Mouse (Mus musculus) CH12.LX (cell line): ENCODE results near the gene Nfic. TPM values are rescaled to one million over a fixed set of nuclear protein-coding genes. Genes with fewer than 3 reads are reported as not detected.
A peak's percentile ranks its signal among the peaks of the same experiment; 100 is the strongest.

ENCODE experiments used
- DNase-seq: peaks from one replicate; pipeline ENCODE4 v3.0.0-alpha.2; 2013; ENCODE audit errors: extremely low read depth
- H3K27ac ChIP-seq: 2 replicates; pipeline ENCODE4 v1.5.1; 2012; ENCODE audit warnings: low read depth, mild to moderate bottlenecking, control low read depth, moderate library complexity; ENCODE audit not compliant: insufficient read depth
- H3K27me3 ChIP-seq: replicated peaks from 2 replicates; pipeline ENCODE3; 2012; ENCODE audit warnings: inconsistent platforms
- H3K36me3 ChIP-seq, 2 experiments: replicated peaks in 1 of 2; 2 replicates each; pipeline versions ENCODE3 to v1.6.1; 2012; ENCODE audit warnings: inconsistent platforms in 1 of 2, low read length in 1 of 2, mild to moderate bottlenecking in 1 of 2, mixed read lengths in 1 of 2, moderate library complexity in 1 of 2; ENCODE audit not compliant: control insufficient read depth in 1 of 2, insufficient read depth in 1 of 2
- H3K4me1 ChIP-seq, 2 experiments: 2 replicates each; pipeline ENCODE4 v1.6.1; 2012; ENCODE audit warnings: inconsistent platforms in 1 of 2, moderate library complexity in 1 of 2; ENCODE audit not compliant: insufficient read depth in 2 of 2, control insufficient read depth in 1 of 2
- H3K4me2 ChIP-seq: 2 replicates; pipeline ENCODE4 v1.6.1; 2012; ENCODE audit warnings: low read depth, mild to moderate bottlenecking, control low read depth; ENCODE audit not compliant: poor library complexity, insufficient read depth, severe bottlenecking
- H3K4me3 ChIP-seq, 3 experiments: fragments of 150-350 bp in 1 of 3; sonication (generic) in 1 of 3; replicated peaks in 1 of 3; 2 replicates each; pipeline versions ENCODE3 to v1.5.1; 2011 to 2012; ENCODE audit warnings: low read depth in 2 of 3, low read length in 2 of 3, mild to moderate bottlenecking in 2 of 3, moderate library complexity in 2 of 3, control low read depth in 1 of 3, improper control_type of control experiment in 1 of 3, inconsistent platforms in 1 of 3, mixed read lengths in 1 of 3; ENCODE audit not compliant: poor library complexity in 1 of 3
- H3K79me2 ChIP-seq: replicated peaks from 2 replicates; pipeline ENCODE4 v1.6.1; 2012; ENCODE audit warnings: mild to moderate bottlenecking, moderate library complexity; ENCODE audit not compliant: control insufficient read depth, poor library complexity, insufficient read depth, severe bottlenecking; ENCODE audit errors: extremely low read depth
- H3K9ac ChIP-seq: 2 replicates; pipeline ENCODE4 v1.6.1; 2012; ENCODE audit warnings: low read depth, mild to moderate bottlenecking, control low read depth, moderate library complexity; ENCODE audit not compliant: insufficient read depth
- H3K9me3 ChIP-seq: replicated peaks from 2 replicates; pipeline ENCODE3; 2012; ENCODE audit warnings: low read length, inconsistent platforms, mixed read lengths
- BHLHE40 ChIP-seq: IDR thresholded peaks from 2 replicates; pipeline ENCODE4 v1.6.1; 2011; ENCODE audit warnings: mild to moderate bottlenecking, low read depth, low read length, improper control_type of control experiment
- CHD1 ChIP-seq: IDR thresholded peaks from 2 replicates; pipeline ENCODE4 v1.6.1; 2012; ENCODE audit warnings: low read depth, low read length, improper control_type of control experiment, inconsistent platforms
- E2F4 ChIP-seq: IDR thresholded peaks from 2 replicates; pipeline ENCODE4 v1.6.1; 2011; ENCODE audit warnings: low read depth, low read length, improper control_type of control experiment; ENCODE audit not compliant: insufficient replicate concordance
- ETS1 ChIP-seq: conservative IDR thresholded peaks from 2 replicates; pipeline ENCODE4 v1.6.1; 2012; ENCODE audit warnings: low read depth, mild to moderate bottlenecking, inconsistent platforms, low read length, improper control_type of control experiment, moderate library complexity
- GABPA ChIP-seq: IDR thresholded peaks from 2 replicates; pipeline ENCODE4 v1.6.1; 2012; ENCODE audit warnings: low read depth, low read length, improper control_type of control experiment, inconsistent platforms; ENCODE audit not compliant: insufficient replicate concordance
- IRF4 ChIP-seq: IDR thresholded peaks from 2 replicates; pipeline ENCODE4 v1.6.1; 2014; ENCODE audit warnings: low read depth, mild to moderate bottlenecking, inconsistent platforms, low read length, improper control_type of control experiment
- JUN ChIP-seq: IDR thresholded peaks from 2 replicates; pipeline ENCODE4 v1.6.1; 2011; ENCODE audit warnings: low read depth, mild to moderate bottlenecking, low read length, improper control_type of control experiment, moderate library complexity; ENCODE audit not compliant: insufficient read depth
- JUND ChIP-seq: conservative IDR thresholded peaks from 2 replicates; pipeline ENCODE4 v1.6.1; 2011; ENCODE audit warnings: low read depth, low read length, improper control_type of control experiment
- MAZ ChIP-seq: IDR thresholded peaks from 2 replicates; pipeline ENCODE4 v1.6.1; 2012; ENCODE audit warnings: low read depth, mild to moderate bottlenecking, inconsistent platforms, low read length, improper control_type of control experiment, moderate library complexity
- MEF2A ChIP-seq: IDR thresholded peaks from 2 replicates; pipeline ENCODE4 v1.6.1; 2014; ENCODE audit warnings: low read depth, mild to moderate bottlenecking, inconsistent platforms, low read length, improper control_type of control experiment, borderline replicate concordance
- MXI1 ChIP-seq: IDR thresholded peaks from 2 replicates; pipeline ENCODE4 v1.6.1; 2011; ENCODE audit warnings: mild to moderate bottlenecking, low read depth, low read length, improper control_type of control experiment
- MYC ChIP-seq: IDR thresholded peaks from 2 replicates; pipeline ENCODE4 v1.6.1; 2011; ENCODE audit warnings: low read depth, mild to moderate bottlenecking, improper control_type of control experiment, low read length
- NELFE ChIP-seq: IDR thresholded peaks from 2 replicates; pipeline ENCODE4 v1.6.1; 2011; ENCODE audit warnings: low read depth, low read length, improper control_type of control experiment
- NRF1 ChIP-seq: IDR thresholded peaks from 2 replicates; pipeline ENCODE4 v1.6.1; 2014; ENCODE audit warnings: low read depth, mild to moderate bottlenecking, inconsistent platforms, low read length, improper control_type of control experiment, moderate library complexity
- POLR2A ChIP-seq: IDR thresholded peaks from 2 replicates; pipeline ENCODE4 v1.6.1; 2011; ENCODE audit warnings: low read depth, mild to moderate bottlenecking, improper control_type of control experiment, low read length
- dilution Hi-C: fragments of 300-500 bp; cut with MboI; formaldehyde crosslinking; loops from 2 replicates; pipeline ENCODE4 v1.14.3; 2020; ENCODE audit warnings: low sequenced_read_pairs; ENCODE audit not compliant: extremely low pct_unique_long_range_greater_than_20kb, extremely low pct_ligation_motif_present
- in situ Hi-C: fragments of 300-500 bp; cut with MboI; formaldehyde crosslinking; loops from 3 replicates; pipeline ENCODE4 v1.14.3; 2019; ENCODE audit warnings: low sequenced_read_pairs, low pct_ligation_motif_present, low pct_unique_long_range_greater_than_20kb, mixed read lengths
- polyA plus RNA-seq: library from polyadenylated mRNA; unstranded; fragments of >175 nt; gene quantifications from 2 replicates; pipeline ENCODE4 v1.2.1, GENCODE M21; 2012; ENCODE audit warnings: low read depth; ENCODE audit not compliant: insufficient read length
- total RNA-seq, 2 experiments: library from RNA; depleted of rRNA; stranded (reverse); fragments of 300-350 nt in 1 of 2; fragments of >200 nt in 1 of 2; gene quantifications; 2 replicates each; pipeline ENCODE4 v1.2.3; 2012 to 2014

The Nfic gene
- total and polyA plus RNA-seq, 3 experiments = 0.07 to 4.7 (median 4.0) TPM

- Histone ChIP-seq H3K36me3 (no peaks in the 10 kb centered on the region), H3K27ac (peak overlapping the region; percentile 95), H3K4me2 (peak overlapping the region; percentile 73), H3K27me3 (peaks cover 34% of the 10 kb centered on the region), H3K9me3 (no peaks in the 10 kb centered on the region), H3K4me3 (peak overlapping the region; percentile 58 to 74 (median 64)), H3K4me1 (peaks cover 36 to 64% of the 10 kb centered on the region in 2 experiments), H3K9ac (peak overlapping the region; percentile 94), H3K79me2 (peaks cover 7% of the 10 kb centered on the region)
- no peak for TF ChIP-seq JUN
- peak; percentile 48; the same call in 1 of the 2 replicates for TF ChIP-seq BHLHE40
- dilution Hi-C loops (no loop called here), in situ Hi-C loops (no loop called here)
- no peak for DNase-seq
Measured at GRCm38 (mm10) chr10:81430831-81431525, 24.5 kb downstream of the Nfic start.

- DNase-seq = peak; percentile 81
- peak overlapping the region; percentile 94 for H3K9ac ChIP-seq
- peak; percentile 45 for TF ChIP-seq BHLHE40
- TF ChIP-seq MXI1 = 0 out of 2 replicates have a peak, but pooled peaks have one; percentile 38
- TF ChIP-seq IRF4 = peak; percentile 15; the same call in 1 of the 2 replicates
- no peak for TF ChIP-seq CHD1
- TF ChIP-seq ETS1 = 0 out of 2 replicates have a peak, but pooled peaks have one; percentile 7
- TF ChIP-seq MEF2A = peak; percentile 96
- TF ChIP-seq JUN = no peak
- TF ChIP-seq MYC = no peak
- 0 out of 2 replicates have a peak, but pooled peaks have one; percentile 12 for TF ChIP-seq POLR2A
- TF ChIP-seq JUND = no peak
- peak; percentile 85 for TF ChIP-seq NRF1
- no peak for TF ChIP-seq E2F4
- TF ChIP-seq NELFE = no peak
- TF ChIP-seq GABPA = no peak
- TF ChIP-seq MAZ = no peak
- peaks cover 13% of the 10 kb centered on the region for H3K79me2 ChIP-seq
- peak overlapping the region; percentile 73 for H3K4me2 ChIP-seq
- dilution Hi-C loops = no loop called here
- H3K9me3 ChIP-seq = no peaks in the 10 kb centered on the region
- H3K4me1 ChIP-seq = peaks cover 38 to 70% of the 10 kb centered on the region in 2 experiments
- in situ Hi-C loops = no loop called here
- H3K4me3 ChIP-seq = peak overlapping the region; percentile 37 to 74 (median 64)
- H3K27me3 ChIP-seq = peaks cover 37% of the 10 kb centered on the region
- peak overlapping the region; percentile 95 for H3K27ac ChIP-seq
- no peaks in the 10 kb centered on the region for H3K36me3 ChIP-seq
Measured at GRCm38 (mm10) chr10:81430141-81430830, 25.1 kb downstream of the Nfic start.
